Mouse (Mus musculus) frontal cortex, postnatal 36 days (tissue): ENCODE measurements at regions not wholly inside any gene's neighbourhood (a gene's known extent, or its start where the extent isn't known, plus 50 kb on each side); places are given as distances from the start of the nearest gene placed in this dataset.
A peak's percentile ranks its signal among the peaks of the same experiment; 100 is the strongest.

Source experiments
- DNase-seq, 2 experiments: peaks; one replicate each; pipeline ENCODE4 v3.0.0; 2022; ENCODE audit warnings: low spot score in 2 of 2

DNA sequence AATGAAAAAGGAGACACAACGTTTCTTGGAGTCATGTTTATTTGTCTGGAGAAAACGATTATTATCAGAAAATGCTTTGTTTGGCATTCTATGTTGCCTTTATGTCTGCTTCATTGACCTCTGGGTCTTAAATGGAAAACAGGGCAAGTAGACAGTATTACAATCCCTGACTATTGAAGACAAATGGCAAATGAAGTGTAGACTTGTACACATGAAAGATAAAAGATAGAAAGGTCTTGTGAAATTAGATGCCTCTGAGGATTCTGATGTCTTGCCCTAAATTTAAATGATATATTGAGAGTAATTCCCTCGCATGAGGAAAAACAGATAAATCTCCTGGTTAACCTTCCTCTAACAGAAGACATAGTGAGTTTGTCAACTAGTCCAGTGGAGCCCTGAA is 1186.7 kb downstream of the Slitrk1 start:
- DNase-seq = no peak

- no peak for DNase-seq
These were observed 1225.6 kb downstream of the Slitrk1 start for GRCm38 (mm10) chr14:107688349-107688748.

DNA sequence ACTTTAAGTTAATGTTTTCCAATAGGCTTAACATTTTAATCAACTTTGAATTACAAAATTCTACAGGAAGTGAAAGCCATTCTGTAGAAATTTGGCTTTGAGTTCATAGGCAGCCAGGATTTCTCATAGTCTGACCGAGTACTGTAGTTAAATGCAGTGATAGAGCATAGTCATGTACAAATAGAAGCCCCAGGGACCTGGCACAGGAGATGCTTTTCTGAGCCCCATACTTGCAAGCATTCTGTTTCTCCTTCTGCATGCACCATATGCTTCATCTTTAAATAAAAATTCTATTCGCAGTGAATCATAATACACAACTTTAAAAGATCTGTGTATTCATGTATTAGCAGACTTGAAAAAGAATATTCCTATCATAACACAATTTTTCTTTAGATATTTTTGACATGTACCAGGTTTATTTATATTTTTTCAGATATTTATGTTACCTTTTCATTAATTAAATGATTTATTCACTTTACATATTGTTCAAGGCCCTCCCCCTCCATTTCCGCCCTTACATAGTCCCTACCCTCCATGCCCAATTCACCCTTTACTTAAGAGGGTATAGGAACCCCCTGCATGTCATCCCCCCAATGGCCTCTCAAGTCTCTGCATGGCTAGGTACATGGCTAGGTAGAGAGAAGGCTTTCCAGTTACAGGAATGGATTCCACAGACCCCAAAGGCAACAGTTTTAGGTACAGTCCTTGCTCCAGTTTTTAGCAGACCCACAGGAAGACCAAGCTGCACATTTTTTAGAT is 1226.5 kb downstream of the Slitrk1 start:
- DNase-seq = peak; percentile 30 to 64

- no peak for DNase-seq
These were observed 1257.4 kb downstream of the Slitrk1 start for GRCm38 (mm10) chr14:107656595-107656994.

DNA sequence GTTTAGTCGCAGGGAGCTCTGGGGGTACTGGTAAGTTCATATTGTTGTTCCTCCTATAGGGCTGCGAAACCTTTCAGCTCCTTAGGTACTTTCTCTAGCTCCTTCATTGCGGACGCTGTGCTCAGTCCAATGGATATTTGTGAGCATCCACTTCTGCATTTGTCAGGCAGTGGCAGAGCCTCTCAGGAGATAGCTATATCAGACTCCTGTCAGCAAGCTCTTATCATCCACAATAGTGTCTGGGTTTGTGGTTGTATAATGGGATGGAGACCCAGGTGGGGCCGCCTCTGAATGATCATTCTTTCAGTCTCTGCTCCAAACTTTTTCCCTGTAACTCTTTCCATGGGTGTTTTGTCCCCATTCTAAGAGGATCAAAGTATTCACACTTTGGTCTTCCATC is 1298.5 kb downstream of the Slitrk1 start:
- no peak for DNase-seq

DNA sequence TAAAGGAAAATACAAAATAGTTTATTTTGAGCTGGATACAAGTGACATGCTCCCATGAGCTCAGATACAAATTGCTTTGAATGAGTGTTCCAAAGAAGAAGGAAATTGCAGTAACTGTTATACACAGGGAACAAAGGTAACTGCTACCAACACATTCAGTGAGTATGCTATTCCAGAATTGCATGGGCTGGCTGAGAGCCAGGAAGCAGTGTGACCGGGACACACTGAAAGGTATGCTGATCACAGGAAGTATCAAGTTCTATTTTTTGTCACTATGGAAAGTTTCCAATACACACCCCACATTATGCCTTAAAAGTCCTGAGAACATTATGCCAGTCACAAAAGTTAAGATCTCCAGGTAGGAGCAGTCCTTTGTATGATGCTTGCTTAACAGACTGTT is 1299.6 kb downstream of the Slitrk1 start:
- no peak for DNase-seq

DNA sequence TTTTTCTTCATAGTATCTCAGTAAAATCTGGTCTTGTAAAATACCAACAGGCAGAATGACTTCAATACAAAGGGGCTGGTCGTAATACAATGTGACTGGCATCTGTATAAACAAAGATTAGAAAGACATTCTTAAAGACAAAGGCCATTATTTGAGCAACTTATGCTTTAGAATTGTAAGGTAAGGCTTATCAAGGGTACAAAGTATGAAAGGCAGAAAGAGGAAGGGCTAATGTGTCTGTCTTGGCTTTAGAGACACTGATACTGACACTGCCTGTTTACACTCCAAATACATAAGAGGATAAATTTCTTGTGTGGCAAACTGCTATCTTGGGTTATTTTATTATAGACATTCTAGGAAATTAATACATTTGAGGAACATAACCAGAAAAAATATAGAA is 1310.8 kb downstream of the Slitrk1 start:
- no peak for DNase-seq

GRCm38 (mm10) chr14:107586715-107587114 is 1327.2 kb downstream of the Slitrk1 start:
- DNase-seq = no peak

GRCm38 (mm10) chr14:107584252-107584651 is 1329.7 kb downstream of the Slitrk1 start:
- DNase-seq = no peak

DNA sequence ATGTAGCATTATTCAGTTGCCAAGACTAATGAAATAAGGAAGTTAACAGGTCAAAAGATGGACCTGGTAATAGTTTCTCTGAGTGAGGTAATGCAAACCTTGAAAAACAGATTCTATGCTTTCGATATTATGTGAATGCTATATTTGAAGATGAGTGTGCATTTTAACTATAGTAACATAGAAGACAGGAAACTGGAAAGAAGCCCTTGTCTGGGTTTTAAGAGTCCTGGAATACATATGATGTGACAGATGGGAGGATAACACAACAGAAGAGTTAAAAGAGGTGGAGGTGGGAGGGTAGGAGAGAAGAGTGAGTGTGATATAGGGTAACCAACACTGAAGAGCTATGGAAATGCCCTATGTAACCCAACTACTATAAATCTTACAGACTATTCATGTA is 1343.3 kb downstream of the Slitrk1 start:
- DNase-seq = no peak

GRCm38 (mm10) chr14:107568496-107568895 is 1345.5 kb downstream of the Slitrk1 start:
- DNase-seq = no peak
